Mouse (Mus musculus): ENCODE data around the gene Pitpnm1. TPM values are rescaled to one million over a fixed set of nuclear protein-coding genes. Genes with fewer than 3 reads are reported as not detected.
"Not testable (repeated sequence)": the region's sequence is repeated elsewhere in the genome, so short reads cannot be mapped to it uniquely, and the experiment has no call there.

Pitpnm1 gene
- polyA plus RNA-seq, 1 experiment, result 568 TPM

GRCm38 (mm10) chr19:4060899-4061465 lies 38.8 kb upstream of the Pitpnm1 start:
- Histone ChIP-seq H3K4me3 (replicated peaks; ENCODE audit: insufficient read depth, low read depth, low read length) (no peak overlapping the region), H3K27ac (ENCODE audit: insufficient read depth, low read length) (no peak overlapping the region), H3K27me3 (ENCODE audit: control insufficient read depth, insufficient read depth, low read length) (no peaks in the 10 kb centered on the region), H3K4me1 (ENCODE audit: control insufficient read depth, insufficient read depth, low read length) (peaks cover 5% of the 10 kb centered on the region)
- 86% methylated on average over 6 of the region's 6 CpGs for WGBS
- no peak for TF ChIP-seq POLR2A (IDR thresholded peaks at IDR 0.05; ENCODE audit: borderline replicate concordance, insufficient read depth, low read length)
- TF ChIP-seq CTCF (IDR thresholded peaks at IDR 0.05; ENCODE audit: borderline replicate concordance, insufficient read depth, low read depth, low read length), result no peak
- DNase-seq, result no peak

DNA sequence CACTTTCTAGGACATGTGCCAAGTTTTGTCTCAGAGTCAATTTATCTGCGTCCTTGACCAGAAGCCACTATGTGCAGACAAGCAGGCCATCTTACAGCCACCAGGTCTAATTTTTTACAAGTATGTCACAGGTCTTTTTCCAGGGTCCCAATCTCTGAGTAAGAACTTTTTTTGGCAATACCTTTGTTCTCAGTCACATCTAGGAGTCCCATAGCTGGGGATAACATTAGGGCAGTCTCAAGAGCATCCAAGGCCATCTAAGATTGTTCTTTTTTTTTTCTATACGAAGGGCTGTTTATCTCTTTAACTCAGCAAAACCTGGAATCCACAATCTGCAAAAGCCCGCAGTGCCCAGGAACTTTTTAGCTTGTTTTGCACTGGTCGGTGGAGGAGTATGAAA lies 36.4 kb upstream of the Pitpnm1 start:
- not testable (repeated sequence) for H3K4me1 ChIP-seq (ENCODE audit: control insufficient read depth, insufficient read depth, low read length); H3K4me3 ChIP-seq (replicated peaks; ENCODE audit: insufficient read depth, low read depth, low read length); H3K27ac ChIP-seq (ENCODE audit: insufficient read depth, low read length); H3K27me3 ChIP-seq (ENCODE audit: control insufficient read depth, insufficient read depth, low read length); DNase-seq
- 85% methylated on average over 4 of the region's 4 CpGs for WGBS

DNA sequence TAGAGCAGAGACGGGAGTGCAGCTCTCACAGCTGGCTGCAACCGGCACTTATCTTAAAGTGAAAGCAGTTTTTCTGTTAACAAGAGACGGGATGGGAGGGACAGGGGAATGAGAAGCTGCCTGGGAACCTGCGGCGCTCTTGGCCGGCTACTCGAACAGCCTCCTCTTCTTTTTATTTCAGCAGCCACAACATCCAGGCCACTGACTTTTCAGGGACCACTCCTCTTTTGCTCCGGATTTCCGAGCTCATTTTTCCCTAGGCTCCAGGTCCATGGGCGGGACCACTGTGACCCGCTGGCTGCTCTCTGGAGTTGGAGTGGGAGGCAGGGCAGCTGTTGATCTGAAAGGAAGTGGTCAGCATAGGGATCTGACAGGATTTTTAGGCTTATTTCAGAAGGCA lies 35.3 kb upstream of the Pitpnm1 start:
- not testable (repeated sequence) for H3K27ac ChIP-seq (ENCODE audit: insufficient read depth, low read length)

GRCm38 (mm10) chr19:4066280-4066679 lies 33.5 kb upstream of the Pitpnm1 start:
- no peak overlapping the region for H3K4me3 ChIP-seq (replicated peaks; ENCODE audit: insufficient read depth, low read depth, low read length)
- TF ChIP-seq POLR2A (IDR thresholded peaks at IDR 0.05; ENCODE audit: borderline replicate concordance, insufficient read depth, low read length), result no peak
- TF ChIP-seq CTCF (IDR thresholded peaks at IDR 0.05; ENCODE audit: borderline replicate concordance, insufficient read depth, low read depth, low read length), result no peak
- no peak for DNase-seq
- no peaks in the 10 kb centered on the region for H3K27me3 ChIP-seq (ENCODE audit: control insufficient read depth, insufficient read depth, low read length)
- 77% methylated on average over 6 of the region's 6 CpGs for WGBS
- H3K4me1 ChIP-seq (ENCODE audit: control insufficient read depth, insufficient read depth, low read length), result peaks cover 6% of the 10 kb centered on the region
- H3K27ac ChIP-seq (ENCODE audit: insufficient read depth, low read length), result no peak overlapping the region

More for the DNA sequence above, 35.3 kb upstream of the Pitpnm1 start:
- not testable (repeated sequence) for H3K4me3 ChIP-seq (replicated peaks; ENCODE audit: insufficient read depth, low read depth, low read length); H3K27me3 ChIP-seq (ENCODE audit: control insufficient read depth, insufficient read depth, low read length); H3K4me1 ChIP-seq (ENCODE audit: control insufficient read depth, insufficient read depth, low read length); DNase-seq
- 35% methylated on average over 7 of the region's 11 CpGs for WGBS

- TF ChIP-seq POLR2A (IDR thresholded peaks at IDR 0.05; ENCODE audit: borderline replicate concordance, insufficient read depth, low read length) (no peak), CTCF (IDR thresholded peaks at IDR 0.05; ENCODE audit: borderline replicate concordance, insufficient read depth, low read depth, low read length) (no peak)
- H3K27me3 ChIP-seq (ENCODE audit: control insufficient read depth, insufficient read depth, low read length), result no peaks in the 10 kb centered on the region
- H3K4me1 ChIP-seq (ENCODE audit: control insufficient read depth, insufficient read depth, low read length), result peaks cover 11% of the 10 kb centered on the region
- DNase-seq, result no peak
- H3K27ac ChIP-seq (ENCODE audit: insufficient read depth, low read length), result no peak overlapping the region
- no peak overlapping the region for H3K4me3 ChIP-seq (replicated peaks; ENCODE audit: insufficient read depth, low read depth, low read length)
Measured at GRCm38 (mm10) chr19:4066877-4067276, 32.9 kb upstream of the Pitpnm1 start.

GRCm38 (mm10) chr19:4068242-4068641 lies 31.6 kb upstream of the Pitpnm1 start:
- 100% methylated on average over 2 of the region's 2 CpGs for whole genome bisulfite sequencing

GRCm38 (mm10) chr19:4068717-4069410 lies 30.9 kb upstream of the Pitpnm1 start:
- Histone ChIP-seq H3K4me3 (replicated peaks; ENCODE audit: insufficient read depth, low read depth, low read length) (no peak overlapping the region), H3K27me3 (ENCODE audit: control insufficient read depth, insufficient read depth, low read length) (no peaks in the 10 kb centered on the region), H3K27ac (ENCODE audit: insufficient read depth, low read length) (no peak overlapping the region), H3K4me1 (ENCODE audit: control insufficient read depth, insufficient read depth, low read length) (peaks cover 11% of the 10 kb centered on the region)
- no peak for DNase-seq
- no peak for TF ChIP-seq CTCF (IDR thresholded peaks at IDR 0.05; ENCODE audit: borderline replicate concordance, insufficient read depth, low read depth, low read length)
- no peak for TF ChIP-seq POLR2A (IDR thresholded peaks at IDR 0.05; ENCODE audit: borderline replicate concordance, insufficient read depth, low read length)
- WGBS, result 71% methylated on average over 15 of the region's 15 CpGs

More at GRCm38 (mm10) chr19:4068242-4068641, 31.6 kb upstream of the Pitpnm1 start:
- H3K27me3 ChIP-seq (ENCODE audit: control insufficient read depth, insufficient read depth, low read length); DNase-seq; H3K4me3 ChIP-seq (replicated peaks; ENCODE audit: insufficient read depth, low read depth, low read length); H3K27ac ChIP-seq (ENCODE audit: insufficient read depth, low read length): not testable (repeated sequence)
- peaks cover 11% of the 10 kb centered on the region for H3K4me1 ChIP-seq (ENCODE audit: control insufficient read depth, insufficient read depth, low read length)

DNA sequence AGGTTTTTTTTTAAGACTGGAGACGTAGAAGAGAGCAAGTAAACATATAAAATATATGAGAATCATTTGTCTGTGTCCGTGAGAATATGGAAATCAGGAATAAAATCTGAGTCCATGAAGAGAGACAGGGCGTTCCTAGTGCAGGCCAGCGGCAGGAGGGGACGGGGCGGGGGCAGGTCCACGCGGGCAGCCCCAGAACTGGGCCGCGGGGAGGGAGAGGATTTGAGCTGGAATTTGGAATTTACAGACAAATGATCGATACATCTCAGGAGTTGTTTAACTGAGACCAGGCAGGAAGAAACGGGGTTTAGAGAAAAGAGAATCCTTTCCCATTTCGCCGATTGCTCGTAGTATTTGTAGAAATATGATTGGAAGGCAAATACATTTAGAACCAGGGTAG lies 29.5 kb upstream of the Pitpnm1 start:
- no peak for DNase-seq
- TF ChIP-seq POLR2A (IDR thresholded peaks at IDR 0.05; ENCODE audit: borderline replicate concordance, insufficient read depth, low read length) (no peak), CTCF (IDR thresholded peaks at IDR 0.05; ENCODE audit: borderline replicate concordance, insufficient read depth, low read depth, low read length) (no peak)
- H3K27me3 ChIP-seq (ENCODE audit: control insufficient read depth, insufficient read depth, low read length), result no peaks in the 10 kb centered on the region
- H3K4me3 ChIP-seq (replicated peaks; ENCODE audit: insufficient read depth, low read depth, low read length), result no peak overlapping the region
- no peak overlapping the region for H3K27ac ChIP-seq (ENCODE audit: insufficient read depth, low read length)
- 89% methylated on average over 15 of the region's 15 CpGs for WGBS
- H3K4me1 ChIP-seq (ENCODE audit: control insufficient read depth, insufficient read depth, low read length), result peaks cover 11% of the 10 kb centered on the region
